Mouse (Mus musculus): Measurements from ENCODE around the gene Ddx47. TPM values are rescaled to one million over a fixed set of nuclear protein-coding genes. Genes with fewer than 3 reads are reported as not detected.

The Ddx47 gene
- polyA plus RNA-seq (2012; rRNA removed): 41.1 and 44.6 TPM in 2 replicates

DNA sequence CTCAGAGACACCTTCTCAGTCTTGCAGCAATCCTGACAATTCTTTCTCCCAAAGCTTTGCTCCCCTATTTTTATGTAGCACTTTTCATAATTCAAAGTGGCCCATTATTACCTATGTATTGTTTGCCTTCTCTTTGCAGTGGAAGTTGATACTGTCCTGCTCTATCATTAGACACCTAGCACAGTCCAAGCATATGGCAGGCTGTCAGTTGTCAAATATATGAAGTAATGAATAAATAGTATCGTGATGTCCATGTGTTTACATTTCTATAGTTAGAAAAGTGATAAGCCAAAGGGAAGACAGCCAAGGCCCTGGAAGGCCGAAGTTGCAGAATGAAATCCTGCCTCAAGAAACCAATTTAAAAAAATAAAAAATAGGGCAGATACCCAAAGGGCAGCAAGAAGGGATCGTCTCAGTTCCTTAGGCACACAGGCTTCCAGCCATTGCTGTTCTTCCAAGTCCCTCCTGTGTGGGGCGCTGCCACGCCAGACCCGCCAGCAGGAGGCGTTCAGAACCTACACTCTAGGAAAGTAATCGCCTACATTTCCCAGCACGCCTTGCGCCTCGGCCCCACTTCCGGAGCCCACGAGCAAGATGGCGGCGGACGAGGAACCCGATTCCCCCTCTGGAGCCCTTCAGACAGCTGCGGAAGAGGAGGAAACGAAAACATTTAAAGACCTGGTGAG, at the start of gene Ddx47:
TSS of gene Ddx47 (plus strand) at position 565 of the 686 bp plus-strand sequence.

DNA sequence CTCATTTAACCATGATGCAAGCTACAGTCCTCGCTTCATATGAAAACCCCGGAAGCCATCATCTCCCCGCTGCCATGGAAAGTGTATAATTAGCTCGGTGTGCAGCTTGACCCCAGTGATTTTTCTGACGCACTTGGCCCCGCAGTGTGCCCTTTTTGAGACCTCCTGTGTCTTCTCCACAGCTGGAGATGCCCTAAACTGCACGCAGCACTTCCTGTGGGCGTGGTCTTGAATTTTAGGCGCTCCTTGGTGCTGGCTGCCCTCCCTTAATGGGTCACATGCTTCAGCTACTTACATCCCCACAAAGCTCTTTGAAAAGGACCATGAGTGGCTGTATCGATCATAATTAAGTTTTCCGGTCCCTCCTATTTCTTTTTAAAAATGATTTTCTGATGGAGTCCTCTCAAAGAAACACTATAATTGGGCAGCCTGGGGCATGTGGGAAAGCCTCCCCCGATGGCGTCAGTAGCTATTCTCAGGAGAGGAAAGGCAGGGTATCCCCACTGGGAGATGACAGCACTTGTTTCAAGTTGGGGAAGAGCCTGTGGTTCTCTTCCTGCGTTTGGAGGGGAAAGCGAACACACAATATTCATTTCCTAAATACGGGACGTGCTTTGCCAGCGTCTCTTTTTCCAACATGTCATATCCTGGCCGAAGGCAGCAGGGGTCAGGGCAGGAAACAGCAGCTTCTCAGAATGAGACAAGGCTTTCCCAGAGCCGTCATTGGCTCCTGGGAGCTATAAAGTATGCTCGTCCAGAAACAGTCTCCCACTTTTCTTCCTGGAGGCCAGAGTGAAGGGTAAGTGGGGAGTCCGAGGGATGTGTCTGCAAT, 30.0 kb upstream of the Ddx47 start, which contains the start of gene Apold1:
TSS of gene Apold1 (plus strand) at position 488 of the 832 bp plus-strand sequence.

DNA sequence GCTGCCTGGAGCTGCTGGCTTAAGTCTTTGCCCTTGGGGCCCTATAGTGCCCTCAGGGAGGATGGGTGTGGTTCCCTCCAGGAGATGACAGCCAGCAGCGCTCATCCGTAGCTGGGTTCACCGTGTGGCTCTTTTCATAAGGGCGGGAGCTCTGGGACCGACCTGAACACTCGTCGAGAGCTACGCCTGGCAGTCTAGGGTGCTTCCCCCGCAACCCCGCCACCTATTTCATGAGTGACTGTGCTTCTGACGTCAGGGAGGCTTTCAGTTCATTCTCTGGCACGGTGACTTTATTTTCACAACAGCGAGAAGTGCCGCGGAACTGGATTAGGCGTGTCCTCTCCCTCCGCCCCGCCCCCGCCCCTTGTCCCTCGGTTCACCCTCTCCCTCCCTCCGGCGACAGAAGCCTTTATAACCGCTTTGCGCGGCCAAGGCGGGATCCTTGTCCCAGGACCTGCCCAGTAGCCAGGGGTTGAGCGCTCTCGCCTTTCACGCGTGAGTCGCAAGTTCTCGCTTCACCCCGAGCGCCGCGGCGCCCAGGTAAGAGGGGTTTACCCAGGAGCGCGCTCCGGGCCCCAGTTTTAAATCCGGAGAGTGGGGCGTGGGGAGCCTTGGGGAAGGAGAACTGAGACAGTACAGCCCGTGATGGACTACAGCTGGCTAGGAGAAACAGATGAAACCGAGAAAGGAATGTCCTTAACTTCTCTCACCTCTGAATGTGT, 54.0 kb downstream of the Ddx47 start, which contains the start of gene Gprc5a:
TSS of gene Gprc5a (plus strand) at position 416 of the 722 bp plus-strand sequence.

Other genes with a start within 250 kb of the Ddx47 start
- 20.9 and 21.1 TPM in 2 replicates for gene Dusp16, start 219.0 kb upstream of the Ddx47 start, polyA plus RNA-seq (2012; rRNA removed)
- gene Crebl2, start 181.5 kb upstream of the Ddx47 start, polyA plus RNA-seq (2012; rRNA removed): 6.4 and 6.5 TPM in 2 replicates
- 12.3 and 13.0 TPM in 2 replicates for gene Gpr19, start 113.0 kb upstream of the Ddx47 start, polyA plus RNA-seq (2012; rRNA removed)
- gene Cdkn1b, start 91.2 kb upstream of the Ddx47 start, polyA plus RNA-seq (2012; rRNA removed): 40.3 and 42.4 TPM in 2 replicates
- gene Apold1, start 29.9 kb upstream of the Ddx47 start, polyA plus RNA-seq (2012; rRNA removed): 2.5 and 4.5 TPM in 2 replicates
- gene Gprc5a, start 54.0 kb downstream of the Ddx47 start, polyA plus RNA-seq (2012; rRNA removed): 0.75 and 0.97 TPM in 2 replicates
- gene Gprc5d, start 106.7 kb downstream of the Ddx47 start, polyA plus RNA-seq (2012; rRNA removed): 0.15 TPM in 1 of 2 replicates, not detected in the other
- gene Fam234b, start 186.4 kb downstream of the Ddx47 start, polyA plus RNA-seq (2012; rRNA removed): 32.2 and 36.0 TPM in 2 replicates
- 25.1 and 25.5 TPM in 2 replicates for gene Hebp1, start 186.4 kb downstream of the Ddx47 start, polyA plus RNA-seq (2012; rRNA removed)
- 0.54 TPM in 1 of 2 replicates, not detected in the other for gene Gsg1, start 242.7 kb downstream of the Ddx47 start, polyA plus RNA-seq (2012; rRNA removed)

All from ovary, adult 2 months (tissue).